Mouse (Mus musculus): ENCODE data around the gene Adgrf1.
"Not testable (repeated sequence)": the region's sequence is repeated elsewhere in the genome, so short reads cannot be mapped to it uniquely, and the experiment has no call there.

The Adgrf1 gene

DNA sequence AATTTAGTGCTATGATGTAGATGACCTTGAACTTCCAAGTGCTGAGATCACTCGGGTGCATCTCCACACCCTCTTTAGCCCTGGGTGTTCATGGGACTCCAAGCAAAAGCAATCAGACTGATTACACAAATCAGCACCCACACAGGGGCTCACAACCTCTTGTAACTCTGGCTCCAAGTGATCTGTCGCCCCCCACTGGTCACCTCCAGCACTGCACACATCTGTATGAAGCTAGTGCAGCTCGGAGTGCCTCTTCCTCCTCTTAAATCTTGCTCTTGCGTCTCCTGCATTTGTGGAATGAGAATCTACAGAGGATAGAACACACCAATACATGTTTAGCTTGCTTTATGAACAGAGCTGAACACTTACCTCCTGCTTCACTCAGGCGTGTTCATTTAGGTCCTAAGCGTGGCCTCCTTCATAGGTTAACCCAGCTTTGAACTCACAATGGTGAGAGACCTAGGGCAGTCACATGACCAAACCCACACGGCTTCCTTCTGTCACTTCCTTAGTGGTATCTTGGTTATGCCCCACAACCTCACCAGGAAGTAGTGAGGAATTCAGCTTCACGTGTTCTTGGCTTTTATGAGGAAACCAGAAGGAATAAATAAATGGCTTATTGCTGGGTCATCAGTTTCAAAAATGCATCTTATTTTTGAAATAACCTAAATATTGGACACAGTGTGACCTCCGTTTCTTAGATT lies 2.9 kb upstream of the Adgrf1 start:
- DNase-seq (ENCODE audit: low spot score) = no peak

DNA sequence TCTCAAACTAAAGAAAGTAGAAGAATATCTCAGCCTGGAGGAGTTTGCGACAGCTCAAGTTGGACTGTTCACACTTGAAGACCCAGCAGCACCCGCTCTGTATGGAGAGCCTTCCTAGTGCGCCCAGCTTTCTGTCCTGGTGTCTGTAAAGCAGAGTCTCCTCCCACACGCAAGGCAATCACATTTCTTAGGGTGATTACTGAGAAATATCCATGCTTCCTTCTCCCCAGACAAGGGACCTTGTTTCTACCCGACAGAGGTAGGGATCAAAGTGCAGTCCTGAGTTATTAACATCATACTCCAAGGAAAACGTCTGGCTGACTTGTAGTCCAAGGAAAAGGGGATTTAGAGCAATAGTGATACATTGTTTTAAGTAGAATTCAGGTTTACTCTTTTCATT lies 6.1 kb downstream of the Adgrf1 start:
- no peak for DNase-seq (ENCODE audit: low spot score)

DNA sequence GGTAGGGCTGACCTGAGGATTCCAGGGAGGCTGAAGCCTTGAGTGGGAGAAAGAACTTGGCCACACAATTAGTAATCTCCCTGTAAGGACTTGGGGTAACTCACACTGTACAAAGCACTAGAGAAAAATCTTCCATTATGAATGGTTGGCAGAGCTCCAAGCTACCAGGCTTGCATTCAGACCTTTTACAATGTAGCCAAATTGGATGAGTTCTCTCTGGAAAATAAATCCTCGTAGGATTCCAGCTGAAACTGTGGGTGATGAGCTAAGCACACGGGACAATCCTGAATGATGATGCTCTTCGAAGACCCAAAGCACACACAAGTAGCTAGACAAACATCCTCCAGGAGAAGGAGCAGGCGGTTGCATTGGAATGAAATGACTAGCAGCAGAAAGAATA lies 7.1 kb downstream of the Adgrf1 start:
- DNase-seq (ENCODE audit: low spot score) = no peak

DNA sequence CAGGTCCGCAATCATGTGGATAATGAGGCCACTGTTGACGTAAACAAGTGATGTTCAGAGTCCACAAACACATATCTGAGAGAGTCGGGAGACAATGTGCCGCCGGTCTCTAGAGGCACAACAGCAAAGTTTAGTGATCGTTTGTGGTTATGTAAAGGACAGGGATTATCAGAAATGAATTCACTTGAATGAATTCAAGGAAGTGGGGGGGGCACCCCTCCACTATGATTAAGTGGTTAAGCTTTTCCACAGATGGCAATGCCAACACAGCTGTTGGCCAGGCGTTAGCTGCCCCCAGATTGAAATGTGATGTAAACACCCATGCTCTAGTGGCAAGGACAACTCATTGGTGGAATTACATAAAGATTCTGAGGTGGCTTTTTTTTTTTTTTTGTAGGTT lies 9.5 kb downstream of the Adgrf1 start:
- DNase-seq (ENCODE audit: low spot score) = no peak

DNA sequence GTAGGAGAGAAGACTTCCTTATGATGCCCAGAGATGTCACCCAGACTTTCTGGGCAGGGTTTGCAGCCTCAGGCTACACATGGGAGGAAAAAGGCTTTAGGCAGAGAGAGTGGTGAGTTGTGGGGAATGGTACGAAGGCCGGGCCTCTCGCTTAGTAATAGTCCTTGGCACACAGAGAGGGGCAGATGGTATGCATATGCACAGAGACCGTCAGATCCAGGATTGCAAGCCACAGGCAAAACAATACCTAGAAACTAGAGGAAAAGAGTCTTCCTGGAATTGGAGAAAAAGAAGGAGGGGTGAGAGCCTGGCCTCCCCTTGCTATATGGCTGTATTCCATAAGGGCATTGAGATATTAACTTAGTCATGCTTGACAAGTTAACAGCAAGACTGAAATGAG lies 12.2 kb downstream of the Adgrf1 start:
- DNase-seq (ENCODE audit: low spot score) = no peak

DNA sequence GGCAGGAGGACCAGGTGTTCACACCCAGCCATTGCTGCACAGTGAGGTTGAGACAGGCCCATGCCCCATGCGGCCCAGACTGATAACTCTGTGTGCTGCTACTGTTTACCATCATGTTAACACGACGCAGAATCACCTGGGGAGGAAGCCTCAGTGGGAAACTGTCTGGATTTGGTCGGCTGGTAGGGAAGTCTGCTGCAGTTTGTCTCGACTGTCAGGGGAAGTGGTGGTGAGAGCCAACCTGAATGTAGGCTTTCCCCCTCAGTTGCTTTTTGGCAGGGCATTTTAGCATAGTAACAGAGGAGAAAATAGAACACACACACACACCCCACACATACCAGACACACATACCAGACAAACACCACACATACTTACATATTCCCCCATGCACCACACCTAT lies 12.7 kb downstream of the Adgrf1 start:
- DNase-seq (ENCODE audit: low spot score) = no peak

DNA sequence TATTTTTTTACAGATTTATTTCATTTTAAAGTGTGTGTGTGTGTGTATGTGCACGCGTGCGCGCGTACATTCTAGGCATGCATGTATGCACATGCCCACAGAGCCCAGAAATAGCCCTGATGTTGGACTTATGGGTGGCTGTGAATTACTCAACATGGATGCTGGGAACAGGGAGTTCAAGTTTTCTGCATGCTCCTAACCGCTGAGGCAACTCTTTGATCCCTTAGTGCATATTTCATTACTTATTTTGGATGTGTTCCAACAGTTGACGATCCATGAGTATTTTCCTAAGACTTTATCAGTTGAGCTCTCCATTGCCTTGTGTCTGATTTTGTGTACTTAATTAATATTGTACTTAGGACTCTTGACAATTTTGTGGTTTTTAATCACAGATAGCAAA lies 29.4 kb downstream of the Adgrf1 start:
- no peak for DNase-seq (ENCODE audit: low spot score)

DNA sequence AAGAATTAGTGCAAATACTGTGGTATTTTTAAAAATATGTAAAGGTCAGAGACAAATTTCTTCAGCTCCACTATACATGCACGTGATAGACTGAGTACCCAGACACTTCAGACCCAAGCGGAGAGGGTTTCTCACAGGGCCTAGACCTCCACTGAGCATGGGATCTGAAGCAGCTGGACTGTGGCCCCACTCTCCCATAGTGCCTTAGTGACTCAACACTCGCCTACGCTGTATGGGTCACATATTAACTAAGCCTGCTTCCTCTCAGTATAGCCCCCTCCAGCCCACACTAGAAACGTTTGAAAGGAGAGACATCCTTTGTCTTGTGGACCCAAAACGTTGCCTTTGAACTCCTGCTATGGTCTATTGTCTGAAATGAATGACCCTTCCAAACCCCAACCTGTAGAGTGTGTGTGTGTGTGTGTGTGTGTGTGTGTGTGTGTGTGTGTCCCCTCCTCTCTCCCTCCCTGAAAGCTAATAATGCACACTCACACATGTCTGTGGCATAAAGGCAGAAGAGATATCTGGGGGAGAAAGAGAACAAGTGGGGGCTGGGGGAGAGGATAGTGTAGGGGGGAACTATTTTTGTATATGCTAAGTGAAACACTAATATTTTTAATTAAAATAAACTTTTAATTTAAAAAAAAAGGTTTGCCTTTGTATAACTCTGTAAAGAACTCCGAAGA lies 56.0 kb downstream of the Adgrf1 start:
- DNase-seq (ENCODE audit: low spot score) = no peak

DNA sequence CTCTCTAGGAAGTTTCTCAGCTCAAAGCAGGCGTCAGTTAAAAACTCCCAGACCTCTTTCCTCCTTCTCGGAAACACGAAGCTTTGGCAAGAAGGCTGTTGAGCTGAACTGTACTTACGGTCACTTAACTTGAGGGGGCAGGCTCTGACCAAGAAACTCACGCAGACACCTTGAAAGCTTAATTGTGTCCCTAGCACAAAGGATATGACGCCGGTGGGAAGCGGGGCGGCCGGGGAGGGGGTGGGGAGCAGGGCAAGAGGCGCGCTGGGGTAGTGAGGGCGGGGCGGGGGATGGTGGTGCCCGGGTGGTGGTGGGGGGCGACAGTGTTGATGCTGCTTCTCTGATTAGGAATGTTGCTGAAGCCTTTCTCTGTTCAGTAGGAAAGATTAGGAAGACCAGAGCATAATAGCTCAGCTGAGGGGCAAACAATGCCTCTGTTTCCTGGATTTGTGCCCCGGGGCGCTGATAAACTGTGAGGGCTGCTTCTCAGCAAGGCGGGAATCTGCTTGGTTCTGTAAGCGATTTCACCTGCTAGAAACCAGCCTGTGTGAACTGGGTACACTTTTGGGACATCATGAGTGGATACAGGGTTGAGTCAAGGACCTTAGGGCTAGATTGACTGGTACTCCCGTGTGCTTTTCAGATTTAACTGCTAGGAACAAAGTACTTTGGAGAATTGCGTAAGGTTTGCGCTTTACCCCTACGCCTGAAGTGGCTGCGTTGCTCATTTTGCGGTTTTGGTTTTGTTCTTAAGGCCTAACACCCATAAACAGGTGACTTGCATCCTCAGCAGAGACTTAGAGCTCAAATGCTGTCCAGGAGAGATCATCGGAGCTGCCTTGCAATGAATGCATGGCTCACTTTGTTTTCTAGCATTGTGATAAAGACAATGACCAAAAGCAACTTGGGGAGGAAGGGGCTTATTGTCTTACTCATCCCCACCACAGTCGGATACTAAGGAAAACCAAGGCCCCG lies 56.9 kb downstream of the Adgrf1 start:
- no peak for DNase-seq (ENCODE audit: low spot score)

GRCm38 (mm10) chr17:43327810-43328209 lies 57.7 kb downstream of the Adgrf1 start:
- DNase-seq (ENCODE audit: low spot score) = no peak

GRCm38 (mm10) chr17:43329216-43329615 lies 59.1 kb downstream of the Adgrf1 start:
- DNase-seq (ENCODE audit: low spot score) = no peak

DNA sequence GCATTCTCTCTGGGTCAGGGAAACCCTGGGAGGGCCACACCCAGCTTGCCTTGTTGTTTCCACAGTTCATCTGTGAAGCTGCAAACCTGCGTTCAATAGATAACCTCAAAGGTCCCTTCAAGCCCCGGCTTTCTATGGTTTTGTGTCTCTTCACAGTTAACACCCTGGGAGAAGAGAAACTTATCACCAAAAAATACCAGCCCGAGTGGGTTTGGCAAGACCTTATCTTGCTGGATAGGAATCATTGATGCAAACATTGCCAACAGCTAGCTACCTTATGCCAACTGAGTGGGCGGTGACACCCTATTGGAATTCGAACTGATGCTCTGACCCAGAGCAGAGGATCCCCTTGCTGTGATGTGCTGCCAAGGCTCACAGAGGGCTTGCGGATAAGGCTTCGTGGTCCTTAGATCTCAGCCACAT lies 59.6 kb downstream of the Adgrf1 start:
- DNase-seq (ENCODE audit: low spot score) = no peak

DNA sequence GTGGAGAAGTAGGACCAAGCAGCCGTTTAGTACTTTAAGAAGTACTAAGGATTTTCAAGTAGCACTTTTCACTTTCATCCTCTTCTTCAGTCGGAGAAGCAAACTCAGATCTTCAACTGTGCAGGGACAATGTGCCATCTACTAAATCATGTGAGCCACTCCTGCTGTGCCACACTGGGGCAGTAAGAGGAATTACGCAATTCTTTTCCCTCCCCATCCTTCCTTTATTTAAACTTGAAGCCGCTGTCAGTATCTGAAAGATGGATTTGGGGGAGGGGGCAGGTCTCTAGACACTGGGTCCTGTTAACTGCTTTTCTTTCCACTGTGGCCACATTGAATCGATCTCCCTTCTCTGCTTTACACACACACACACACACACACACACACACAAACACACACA lies 62.6 kb downstream of the Adgrf1 start:
- no peak for DNase-seq (ENCODE audit: low spot score)

DNA sequence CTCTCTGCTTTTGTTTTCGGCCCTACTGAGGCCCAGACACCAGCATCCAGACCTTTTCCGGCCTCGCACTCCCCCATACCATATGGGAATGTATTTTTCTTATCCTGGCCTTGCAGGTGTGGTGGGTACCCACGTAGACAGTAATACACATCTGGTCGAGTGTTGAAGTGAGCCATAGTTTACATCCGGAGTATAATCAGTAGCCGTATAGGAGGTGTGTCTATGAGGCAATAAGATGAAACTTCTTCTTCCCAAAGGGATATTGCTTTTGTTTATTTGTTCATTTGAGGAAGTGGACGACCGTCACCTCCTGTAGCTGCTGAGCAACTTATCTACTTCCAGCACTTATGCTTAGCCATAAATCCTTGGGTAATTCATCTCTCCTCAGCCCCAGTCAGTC lies 63.9 kb downstream of the Adgrf1 start:
- DNase-seq (ENCODE audit: low spot score) = no peak

GRCm38 (mm10) chr17:43337643-43338042 lies 67.5 kb downstream of the Adgrf1 start:
- no peak for DNase-seq (ENCODE audit: low spot score)

DNA sequence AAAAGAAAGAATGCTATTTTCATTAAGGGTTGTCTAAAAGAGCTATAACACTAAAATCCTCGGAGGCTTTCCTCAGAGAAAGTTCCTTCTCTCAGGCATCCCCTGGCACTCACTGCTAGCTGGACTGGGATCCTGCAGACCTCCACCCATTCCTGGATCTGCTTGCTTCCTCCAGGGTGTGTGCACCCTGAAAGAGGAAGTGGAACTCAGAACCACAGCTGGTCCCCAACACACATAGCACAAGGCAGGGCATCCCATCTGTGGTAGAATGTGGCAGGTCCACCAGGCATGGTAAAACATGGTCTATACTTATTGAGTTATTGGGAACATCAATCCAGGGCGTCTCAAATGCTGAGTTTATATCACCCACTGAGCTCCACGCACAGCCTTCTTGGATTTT lies 68.2 kb downstream of the Adgrf1 start:
- DNase-seq (ENCODE audit: low spot score) = no peak

GRCm38 (mm10) chr17:43346499-43346898 lies 76.4 kb downstream of the Adgrf1 start:
- DNase-seq (ENCODE audit: low spot score) = not testable (repeated sequence)

DNA sequence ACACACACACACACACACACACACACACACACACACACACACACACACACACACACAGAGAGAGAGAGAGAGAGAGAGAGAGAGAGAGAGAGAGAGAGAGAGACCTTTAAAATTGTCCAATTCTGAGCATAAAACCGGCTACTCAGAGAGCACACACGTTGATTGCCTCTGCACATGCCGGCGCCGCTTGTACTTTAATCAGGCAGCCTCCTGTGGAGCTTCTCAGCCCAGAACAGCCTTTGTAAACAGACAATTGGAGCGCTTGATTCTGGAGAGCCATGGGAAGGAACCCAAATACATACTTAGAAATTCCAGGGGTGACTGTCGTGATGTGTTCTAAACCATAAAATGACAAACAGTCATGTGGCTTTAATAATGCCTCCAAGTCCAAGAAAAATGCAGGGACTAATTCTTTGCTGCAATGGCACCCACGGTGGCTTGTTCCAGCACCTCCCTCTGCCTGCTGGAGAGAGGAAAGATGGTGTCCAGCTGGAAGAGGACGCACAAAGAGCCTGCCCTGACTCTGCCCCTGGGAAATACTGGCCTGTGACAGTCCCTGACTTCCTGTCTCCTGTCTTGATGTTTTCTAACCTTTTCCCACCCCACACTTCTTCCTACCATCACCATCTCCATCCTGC lies 87.9 kb downstream of the Adgrf1 start:
- no peak for DNase-seq (ENCODE audit: low spot score)

GRCm38 (mm10) chr17:43359826-43360619 lies 89.9 kb downstream of the Adgrf1 start, which contains the start of gene Adgrf5:
TSS of gene Adgrf5 (plus strand) at chr17:43360451.
- DNase-seq (ENCODE audit: low spot score) = no peak

GRCm38 (mm10) chr17:43361021-43361420 lies 90.9 kb downstream of the Adgrf1 start:
- DNase-seq (ENCODE audit: low spot score) = no peak

- DNase-seq (ENCODE audit: low spot score) = no peak
These were observed 92.2 kb downstream of the Adgrf1 start for GRCm38 (mm10) chr17:43362362-43362761.

Data from MN1 (cell line).